Mouse (Mus musculus) C2C12 (cell line): ENCODE data around the gene Tcp10a.
"Not testable (repeated sequence)": the region's sequence is repeated elsewhere in the genome, so short reads cannot be mapped to it uniquely, and the experiment has no call there.

Experiments used
- CTCF ChIP-seq: IDR thresholded peaks from one replicate; pipeline ENCODE4 v1.5.1; 2011; ENCODE audit not compliant: control insufficient read depth, insufficient read depth, insufficient read length
- MAX ChIP-seq: IDR thresholded peaks from one replicate; pipeline ENCODE4 v1.6.1; 2011; ENCODE audit warnings: mild to moderate bottlenecking, control low read depth

DNA sequence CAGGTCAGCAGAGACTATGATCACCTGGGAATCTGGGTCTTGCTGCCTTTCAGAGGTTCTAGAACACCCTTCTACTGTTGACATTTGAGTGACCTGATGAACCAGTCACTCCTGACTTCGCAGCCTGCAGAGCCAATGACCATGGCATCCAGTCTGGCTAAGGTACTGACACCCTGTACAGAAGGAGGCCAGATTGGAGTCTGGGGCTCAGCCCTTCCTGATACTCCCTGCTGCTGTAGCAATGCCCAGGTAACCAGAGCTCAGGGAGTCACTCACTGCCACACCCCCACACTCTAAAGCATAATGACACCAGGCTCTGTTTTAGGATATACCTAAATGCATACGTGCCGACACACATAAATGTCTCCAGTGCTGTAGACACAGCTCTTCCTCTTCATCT, 58.3 kb downstream of the Tcp10a start:
- not testable (repeated sequence) for TF ChIP-seq MAX, CTCF
